Mouse (Mus musculus): ENCODE data around the gene Cct3. TPM values are rescaled to one million over a fixed set of nuclear protein-coding genes. Genes with fewer than 3 reads are reported as not detected.
"Not testable (repeated sequence)": the region's sequence is repeated elsewhere in the genome, so short reads cannot be mapped to it uniquely, and the experiment has no call there.

The Cct3 gene
- total RNA-seq, 2 experiments from 2014 or later: 96.7 to 119 TPM

- intact Hi-C loops (cut with DNase I): no loop called here
- peak overlapping the region; percentile 78 for H3K27ac ChIP-seq
Measured at GRCm38 (mm10) chr3:88354396-88355165, 57.7 kb downstream of the Cct3 start.

GRCm38 (mm10) chr3:88359584-88359983 lies 62.7 kb downstream of the Cct3 start:
- TF ChIP-seq CTCF (IDR thresholded peaks at IDR 0.05): no peak
- peak overlapping the region; percentile 59 for H3K27ac ChIP-seq

More at GRCm38 (mm10) chr3:88354396-88355165, 57.7 kb downstream of the Cct3 start:
- DNase-seq: peak; percentile 63
- peak; percentile 43 for TF ChIP-seq CTCF (IDR thresholded peaks at IDR 0.05)
- no peak overlapping the region for H3K4me3 ChIP-seq

GRCm38 (mm10) chr3:88359989-88360388 lies 63.1 kb downstream of the Cct3 start:
- Histone ChIP-seq H3K27ac (peak overlapping the region; percentile 59), H3K4me3 (no peak overlapping the region)
- no peak for DNase-seq
- no peak for TF ChIP-seq CTCF (IDR thresholded peaks at IDR 0.05)
- intact Hi-C loops (cut with DNase I): no loop called here

More at GRCm38 (mm10) chr3:88359584-88359983, 62.7 kb downstream of the Cct3 start:
- intact Hi-C loops (cut with DNase I): no loop called here
- H3K4me3 ChIP-seq: no peak overlapping the region
- no peak for DNase-seq

GRCm38 (mm10) chr3:88361096-88361495 lies 64.2 kb downstream of the Cct3 start:
- Histone ChIP-seq H3K4me3 (no peak overlapping the region), H3K27ac (peak overlapping the region; percentile 61; the same call in 1 of the 2 replicates)
- no peak for TF ChIP-seq CTCF (IDR thresholded peaks at IDR 0.05)
- no peak for DNase-seq
- intact Hi-C loops (cut with DNase I): no loop called here

- TF ChIP-seq CTCF (IDR thresholded peaks at IDR 0.05): no peak
- Histone ChIP-seq H3K4me3 (no peak overlapping the region), H3K27ac (peak overlapping the region; percentile 61)
- no peak for DNase-seq
- intact Hi-C loops (cut with DNase I): no loop called here
Measured at GRCm38 (mm10) chr3:88361612-88362313, 64.8 kb downstream of the Cct3 start.

GRCm38 (mm10) chr3:88363700-88364099 lies 66.8 kb downstream of the Cct3 start:
- Histone ChIP-seq H3K4me3 (no peak overlapping the region), H3K27ac (peak overlapping the region; percentile 65; the same call in 1 of the 2 replicates)
- no peak for DNase-seq
- intact Hi-C loops (cut with DNase I): no loop called here
- no peak for TF ChIP-seq CTCF (IDR thresholded peaks at IDR 0.05)

GRCm38 (mm10) chr3:88364337-88364736 lies 67.4 kb downstream of the Cct3 start, which contains the start of gene Paqr6:
Gene Paqr6, plus strand, starts transcription at chr3:88364584.
- intact Hi-C loops (cut with DNase I): no loop called here
- DNase-seq: peak; percentile 81
- peak within 1 kb of the TSS; percentile 61 for H3K4me3 ChIP-seq
- H3K27ac ChIP-seq: peak within 1 kb of the TSS; percentile 65
- TF ChIP-seq CTCF (IDR thresholded peaks at IDR 0.05): no peak

- no peak for DNase-seq
- no peak overlapping the region for H3K4me3 ChIP-seq
- intact Hi-C loops (cut with DNase I): no loop called here
- no peak for TF ChIP-seq CTCF (IDR thresholded peaks at IDR 0.05)
- H3K27ac ChIP-seq: no peak overlapping the region
Measured at GRCm38 (mm10) chr3:88365705-88366361, 68.9 kb downstream of the Cct3 start.

GRCm38 (mm10) chr3:88366830-88367428 lies 70.0 kb downstream of the Cct3 start:
- DNase-seq: peak; percentile 54
- intact Hi-C loops (cut with DNase I); H3K27ac ChIP-seq: not testable (repeated sequence)
- peak overlapping the region; percentile 35 for H3K4me3 ChIP-seq

GRCm38 (mm10) chr3:88367517-88367916 lies 70.6 kb downstream of the Cct3 start:
- H3K27ac ChIP-seq; intact Hi-C loops (cut with DNase I); H3K4me3 ChIP-seq; DNase-seq: not testable (repeated sequence)

- DNase-seq: peak; percentile 87
- intact Hi-C loops (cut with DNase I); H3K4me3 ChIP-seq; H3K27ac ChIP-seq: not testable (repeated sequence)
Measured at GRCm38 (mm10) chr3:88368511-88368910, 71.6 kb downstream of the Cct3 start.

Other genes with a start within 250 kb of the Cct3 start
- gene Naxe, start 238.6 kb upstream of the Cct3 start, total RNA-seq (2021): 10 to 100 TPM; 37.9 to 52.0 TPM
- gene Ttc24, start 218.8 kb upstream of the Cct3 start, total RNA-seq (2021): not detected
- under 1 TPM; 0.15 to 0.20 TPM for gene Iqgap3, start 215.1 kb upstream of the Cct3 start, total RNA-seq (2021)
- 100 to 1,000 TPM; 173 to 184 TPM for gene Mef2d, start 154.7 kb upstream of the Cct3 start, total RNA-seq (2021)
- not detected for gene Rhbg, start 42.4 kb upstream of the Cct3 start, total RNA-seq (2021)
- gene Gm38392, start 9.9 kb upstream of the Cct3 start, total RNA-seq (2021): under 1 TPM; 0.74 to 0.95 TPM
- gene Tsacc, start 117 bp upstream of the Cct3 start, total RNA-seq (2021): 1 to 10 TPM; 5.4 to 7.3 TPM
- gene Glmp, start 27.9 kb downstream of the Cct3 start, total RNA-seq (2021): 10 to 100 TPM; 39.0 to 39.8 TPM
- 1 to 10 TPM; 2.0 to 2.1 TPM for gene Tmem79, start 39.0 kb downstream of the Cct3 start, total RNA-seq (2021)
- gene Smg5, start 39.1 kb downstream of the Cct3 start, total RNA-seq (2021): 10 to 100 TPM; 38.1 to 48.2 TPM
- under 1 TPM; 0.15 to 0.56 TPM for gene Paqr6, start 67.5 kb downstream of the Cct3 start, total RNA-seq (2021)
- gene Bglap3, start 75.6 kb downstream of the Cct3 start, total RNA-seq (2021): not detected
- not detected for gene Bglap2, start 81.6 kb downstream of the Cct3 start, total RNA-seq (2021)
- gene Bglap, start 87.3 kb downstream of the Cct3 start, total RNA-seq (2021): not detected
- 10 to 100 TPM; 16.2 to 19.7 TPM for gene Pmf1, start 113.2 kb downstream of the Cct3 start, total RNA-seq (2021)
- 10 to 100 TPM; 16.1 to 18.5 TPM for gene Slc25a44, start 128.0 kb downstream of the Cct3 start, total RNA-seq (2021)
- 1 to 10 TPM; 1.2 to 1.8 TPM for gene Sema4a, start 164.1 kb downstream of the Cct3 start, total RNA-seq (2021)
- gene Lmna, start 212.8 kb downstream of the Cct3 start, total RNA-seq (2021): 10 to 100 TPM; 67.5 to 82.5 TPM
- gene Mex3a, start 235.3 kb downstream of the Cct3 start, total RNA-seq (2021): under 1 TPM; 0.15 to 0.20 TPM

Measured in gastrocnemius, adult 2 months (tissue).